Comparison of ENCODE assay signal across 9 mouse cellular contexts in the genomic region with DNA sequence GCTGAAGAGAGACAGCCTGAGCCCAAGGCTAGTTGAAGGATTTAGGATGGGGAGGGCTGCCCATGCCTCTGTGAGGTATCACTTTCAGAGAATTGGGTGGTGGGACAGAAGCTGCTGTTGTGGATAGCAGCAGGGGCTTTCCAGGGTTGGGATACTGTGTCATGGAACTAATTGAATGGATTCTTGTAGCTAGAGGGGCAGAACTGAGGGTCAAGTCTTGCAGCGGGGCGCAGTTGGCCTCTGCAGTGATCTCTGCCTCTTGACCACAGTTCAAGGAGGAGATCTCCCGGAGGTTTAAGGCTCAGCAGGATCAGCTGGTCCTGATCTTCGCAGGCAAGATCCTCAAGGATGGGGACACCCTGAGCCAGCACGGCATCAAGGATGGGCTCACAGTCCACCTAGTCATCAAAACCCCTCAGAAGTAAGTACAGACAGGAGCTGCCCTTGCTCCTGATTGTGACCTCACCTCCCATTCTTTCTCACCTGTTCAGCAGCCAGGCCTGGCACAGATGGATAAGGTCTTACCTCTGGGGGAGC. TPM values are rescaled to one million over a fixed set of nuclear protein-coding genes. Genes with fewer than 3 reads are reported as not detected.
A peak's percentile ranks its signal among the peaks of the same experiment; 100 is the strongest.
DNase-seq lines count a peak whose midpoint lies in the region; ATAC-seq and TF ChIP-seq lines count a peak whose summit lies in the region.
"Had no signal": no experiment of that assay in that cellular context is flagged by ENCODE, and none has a peak within 500 bp of the region (broad histone marks: within the 10 kb centered on the region; RNA-seq: fewer than 3 reads in every experiment).

No protein-coding gene starts in this region.

- peak overlapping the region; percentile 97 for H3K9ac ChIP-seq in heart, embryonic 13.5 days
- H3K9ac ChIP-seq in MEL (ENCODE audit: control insufficient read depth, low read depth, low read length, poor library complexity, severe bottlenecking): peak overlapping the region; percentile 2; the same call in 1 of the 2 replicates
- no peak overlapping the region for H3K9ac ChIP-seq in hindbrain, embryonic 12.5 days
- no peak overlapping the region; the same call in 1 of the 2 replicates for H3K9ac ChIP-seq in midbrain, embryonic 11.5 days (ENCODE audit: low read length)

- no peak for TF ChIP-seq POLR2A in MEL (IDR thresholded peaks at IDR 0.05; ENCODE audit: control insufficient read depth in 1 of 2, insufficient read depth in 1 of 2, low read depth in 1 of 2, low read length in 2 of 2, poor library complexity in 1 of 2)

- peaks cover 24% of the 10 kb centered on the region for H3K79me2 ChIP-seq in MEL (ENCODE audit: control insufficient read depth, insufficient read depth, low read length, poor library complexity)

- no peak for DNase-seq in heart, postnatal 4 days
- DNase-seq in MEL (ENCODE audit: low read depth, low spot score): no peak
- DNase-seq in midbrain, embryonic 11.5 days (ENCODE audit: low spot score, missing footprints): peak; percentile 72
- no peak for DNase-seq in spleen, postnatal 14 days (ENCODE audit: low spot score in 2 of 2)
- DNase-seq in frontal cortex, postnatal 14 days (ENCODE audit: low spot score in 2 of 2): no peak
- DNase-seq in ovary, postnatal 10 days (ENCODE audit: low spot score): no peak
- DNase-seq: adrenal gland, postnatal 25 days had no signal

- H3K9me3 ChIP-seq in heart, embryonic 13.5 days: no peaks in the 10 kb centered on the region
- no peaks in the 10 kb centered on the region for H3K9me3 ChIP-seq in MEL (replicated peaks; ENCODE audit: insufficient read depth, low read length)
- H3K9me3 ChIP-seq in hindbrain, embryonic 12.5 days (replicated peaks): no peaks in the 10 kb centered on the region
- no peaks in the 10 kb centered on the region for H3K9me3 ChIP-seq in midbrain, embryonic 11.5 days (ENCODE audit: control insufficient read depth, low read length)

- no peak for TF ChIP-seq EP300 in MEL (IDR thresholded peaks at IDR 0.05; ENCODE audit: low read depth in 1 of 2, low read length in 2 of 2)

- peaks cover 50% of the 10 kb centered on the region for H3K36me3 ChIP-seq in heart, embryonic 13.5 days
- H3K36me3 ChIP-seq in MEL (ENCODE audit: control insufficient read depth in 1 of 2, insufficient read depth in 2 of 2, low read length in 2 of 2): peaks cover 9 to 16% of the 10 kb centered on the region in 2 experiments
- peaks cover 45% of the 10 kb centered on the region for H3K36me3 ChIP-seq in hindbrain, embryonic 12.5 days
- peaks cover 27% of the 10 kb centered on the region; the same call in 1 of the 2 replicates for H3K36me3 ChIP-seq in midbrain, embryonic 11.5 days (ENCODE audit: control insufficient read depth, insufficient read depth, low read length)

- H3K27me3 ChIP-seq in heart, embryonic 13.5 days (replicated peaks): no peaks in the 10 kb centered on the region
- no peaks in the 10 kb centered on the region for H3K27me3 ChIP-seq in MEL (ENCODE audit: control insufficient read depth in 1 of 2, insufficient read depth in 2 of 2, low read length in 2 of 2)
- H3K27me3 ChIP-seq in hindbrain, embryonic 12.5 days: no peaks in the 10 kb centered on the region
- H3K27me3 ChIP-seq in midbrain, embryonic 11.5 days (ENCODE audit: control insufficient read depth, insufficient read depth, low read length): no peaks in the 10 kb centered on the region

- peaks cover 30% of the 10 kb centered on the region for H3K4me1 ChIP-seq in heart, embryonic 13.5 days
- H3K4me1 ChIP-seq in MEL (ENCODE audit: control insufficient read depth in 1 of 2, insufficient read depth in 2 of 2, low read length in 2 of 2): peaks cover 3 to 5% of the 10 kb centered on the region in 2 experiments; a peak in 2 of 4 replicates
- H3K4me1 ChIP-seq in hindbrain, embryonic 12.5 days: peaks cover 26% of the 10 kb centered on the region
- peaks cover 13% of the 10 kb centered on the region for H3K4me1 ChIP-seq in midbrain, embryonic 11.5 days (ENCODE audit: control insufficient read depth, insufficient read depth, low read length)

- TF ChIP-seq RAD21 in MEL (IDR thresholded peaks at IDR 0.05; ENCODE audit: low read depth, low read length): no peak

- ATAC-seq in heart, embryonic 13.5 days (ENCODE audit: extremely low read depth, insufficient number of reproducible peaks, low FRiP score, low TSS enrichment): no peak
- ATAC-seq in hindbrain, embryonic 12.5 days (ENCODE audit: low FRiP score): no peak
- ATAC-seq in midbrain, embryonic 11.5 days (ENCODE audit: low FRiP score): no peak

- peak overlapping the region; percentile 85 for H3K4me2 ChIP-seq in heart, embryonic 13.5 days
- H3K4me2 ChIP-seq in hindbrain, embryonic 12.5 days (replicated peaks): peak overlapping the region; percentile 85
- no peak overlapping the region; the same call in 1 of the 2 replicates for H3K4me2 ChIP-seq in midbrain, embryonic 11.5 days

- no peak for TF ChIP-seq CTCF in MEL (IDR thresholded peaks at IDR 0.05 in 2 of 3, conservative IDR thresholded peaks at IDR 0.05 in 1 of 3; ENCODE audit: control insufficient read depth in 1 of 3, insufficient read depth in 1 of 3, low read depth in 2 of 3, low read length in 3 of 3, poor library complexity in 1 of 3, severe bottlenecking in 1 of 3)

- 88% methylated on average over 5 of the region's 5 CpGs for WGBS in heart, embryonic 13.5 days
- WGBS in hindbrain, embryonic 12.5 days: 79% methylated on average over 5 of the region's 5 CpGs
- WGBS in midbrain, embryonic 11.5 days: 85% methylated on average over 5 of the region's 5 CpGs

- H3K27ac ChIP-seq in heart, embryonic 13.5 days (replicated peaks): no peak overlapping the region
- no peak overlapping the region for H3K27ac ChIP-seq in MEL (ENCODE audit: control insufficient read depth, low read depth, low read length)
- H3K27ac ChIP-seq in hindbrain, embryonic 12.5 days: no peak overlapping the region
- H3K27ac ChIP-seq in midbrain, embryonic 11.5 days (ENCODE audit: low read depth, low read length): no peak overlapping the region

- H3K4me3 ChIP-seq in heart, embryonic 13.5 days: peak overlapping the region; percentile 83; the same call in 1 of the 2 replicates
- H3K4me3 ChIP-seq in MEL (ENCODE audit: control insufficient read depth in 1 of 2, insufficient read depth in 1 of 2, low read depth in 2 of 2, low read length in 2 of 2): no peak overlapping the region; a peak in 1 of 4 replicates
- no peak overlapping the region for H3K4me3 ChIP-seq in hindbrain, embryonic 12.5 days
- H3K4me3 ChIP-seq in midbrain, embryonic 11.5 days (ENCODE audit: low read depth, low read length): peak overlapping the region; percentile 79; the same call in 1 of the 2 replicates

TF ChIP-seq in MEL, 35 proteins besides CTCF, POLR2A, EP300 and RAD21 (continues in another document):
- TF ChIP-seq KAT2A (conservative IDR thresholded peaks at IDR 0.05; ENCODE audit: low read depth, low read length) (no peak), MAZ (IDR thresholded peaks at IDR 0.05; ENCODE audit: low read depth, low read length) (no peak), POLR2AphosphoS2 (IDR thresholded peaks at IDR 0.05; ENCODE audit: low read length) (no peak), RCOR1 (IDR thresholded peaks at IDR 0.05; ENCODE audit: low read depth, low read length) (no peak)

RNA-seq across cellular contexts. Expression of gene Ubqln4, which starts 1.6 kb away (rescaled TPM):
- 33.1 and 34.1 TPM in 2 replicates for polyA plus RNA-seq in heart, embryonic 13.5 days (2015; fragmentation: Nextera tagmentation; extraction: Ambion mirVana)
- total RNA-seq in heart, postnatal 4 days (2021): 10 to 100 TPM; 55.3 to 60.1 TPM
- 73.0 and 83.0 TPM in 2 replicates for total RNA-seq in MEL (2012; rRNA removed)
- polyA plus RNA-seq in MEL (2012; ENCODE audit: insufficient read depth in 1 of 2, insufficient read length in 2 of 2, low read depth in 1 of 2, low replicate concordance in 2 of 2, missing spikeins in 1 of 2): 100 to 1,000 TPM in 1 of 2 experiments, 10 to 100 TPM in 1; 43.6 to 171 TPM
- 59.4 and 60.7 TPM in 2 replicates for polyA plus RNA-seq in hindbrain, embryonic 12.5 days (2016; fragmentation: Nextera tagmentation; extraction: Ambion mirVana)
- 72.4 and 73.0 TPM in 2 replicates for polyA plus RNA-seq in midbrain, embryonic 11.5 days (2014; fragmentation: Nextera tagmentation; extraction: Ambion mirVana)

RNA-seq across cellular contexts. Expression of gene Lamtor2, which starts 2.3 kb away (rescaled TPM):
- 131 and 150 TPM in 2 replicates for polyA plus RNA-seq in heart, embryonic 13.5 days (2015; fragmentation: Nextera tagmentation; extraction: Ambion mirVana)
- total RNA-seq in heart, postnatal 4 days (2021): 10 to 100 TPM; 81.9 to 89.1 TPM
- total RNA-seq in MEL (2012; rRNA removed): 125 and 127 TPM in 2 replicates
- polyA plus RNA-seq in MEL (2012; ENCODE audit: insufficient read depth in 1 of 2, insufficient read length in 2 of 2, low read depth in 1 of 2, low replicate concordance in 2 of 2, missing spikeins in 1 of 2): 100 to 1,000 TPM in 1 of 2 experiments, not detected in 1; 188 TPM
- polyA plus RNA-seq in hindbrain, embryonic 12.5 days (2016; fragmentation: Nextera tagmentation; extraction: Ambion mirVana): 124 and 140 TPM in 2 replicates
- 87.2 and 103 TPM in 2 replicates for polyA plus RNA-seq in midbrain, embryonic 11.5 days (2014; fragmentation: Nextera tagmentation; extraction: Ambion mirVana)

RNA-seq across cellular contexts. Expression of gene Rab25, which starts 7.0 kb away (rescaled TPM):
- polyA plus RNA-seq in heart, embryonic 13.5 days (2015; fragmentation: Nextera tagmentation; extraction: Ambion mirVana): 1.1 and 1.5 TPM in 2 replicates
- not detected for total RNA-seq in heart, postnatal 4 days (2021)
- 0.75 and 0.96 TPM in 2 replicates for total RNA-seq in MEL (2012; rRNA removed)
- polyA plus RNA-seq in MEL (2012; ENCODE audit: insufficient read depth in 1 of 2, insufficient read length in 2 of 2, low read depth in 1 of 2, low replicate concordance in 2 of 2, missing spikeins in 1 of 2): 1 to 10 TPM in 1 of 2 experiments, not detected in 1; 1.9 TPM
- polyA plus RNA-seq in hindbrain, embryonic 12.5 days (2016; fragmentation: Nextera tagmentation; extraction: Ambion mirVana): 1.5 and 2.4 TPM in 2 replicates
- polyA plus RNA-seq in midbrain, embryonic 11.5 days (2014; fragmentation: Nextera tagmentation; extraction: Ambion mirVana): 0.25 and 0.86 TPM in 2 replicates
- total RNA-seq: adrenal gland, postnatal 25 days had no signal

RNA-seq across cellular contexts. Expression of gene Ssr2, which starts 20.5 kb away (rescaled TPM):
- 173 and 202 TPM in 2 replicates for polyA plus RNA-seq in heart, embryonic 13.5 days (2015; fragmentation: Nextera tagmentation; extraction: Ambion mirVana)
- total RNA-seq in heart, postnatal 4 days (2021): 100 to 1,000 TPM; 145 to 152 TPM
- 500 and 594 TPM in 2 replicates for total RNA-seq in MEL (2012; rRNA removed)
- 100 to 1,000 TPM; 176 to 706 TPM for polyA plus RNA-seq in MEL (2012; ENCODE audit: insufficient read depth in 1 of 2, insufficient read length in 2 of 2, low read depth in 1 of 2, low replicate concordance in 2 of 2, missing spikeins in 1 of 2)
- polyA plus RNA-seq in hindbrain, embryonic 12.5 days (2016; fragmentation: Nextera tagmentation; extraction: Ambion mirVana): 152 and 155 TPM in 2 replicates
- 154 and 157 TPM in 2 replicates for polyA plus RNA-seq in midbrain, embryonic 11.5 days (2014; fragmentation: Nextera tagmentation; extraction: Ambion mirVana)

RNA-seq across cellular contexts. Expression of gene Mex3a, which starts 22.9 kb away (rescaled TPM):
- 9.9 and 10.1 TPM in 2 replicates for polyA plus RNA-seq in heart, embryonic 13.5 days (2015; fragmentation: Nextera tagmentation; extraction: Ambion mirVana)
- 10 to 100 TPM; 11.7 TPM for total RNA-seq in heart, postnatal 4 days (2021)
- 4.3 and 5.5 TPM in 2 replicates for total RNA-seq in MEL (2012; rRNA removed)
- 10 to 100 TPM in 1 of 2 experiments, not detected in 1; 10.1 TPM for polyA plus RNA-seq in MEL (2012; ENCODE audit: insufficient read depth in 1 of 2, insufficient read length in 2 of 2, low read depth in 1 of 2, low replicate concordance in 2 of 2, missing spikeins in 1 of 2)
- polyA plus RNA-seq in hindbrain, embryonic 12.5 days (2016; fragmentation: Nextera tagmentation; extraction: Ambion mirVana): 44.2 and 44.5 TPM in 2 replicates
- 44.5 and 45.1 TPM in 2 replicates for polyA plus RNA-seq in midbrain, embryonic 11.5 days (2014; fragmentation: Nextera tagmentation; extraction: Ambion mirVana)

Comparison
In these comparisons a context has a peak if more than half of its experiments do, and no peak if none do; other contexts are left out.
1. H3K4me3 ChIP-seq: peak in heart, embryonic 13.5 days (single experiment) and midbrain, embryonic 11.5 days (single experiment); none in MEL (0 of 2) and hindbrain, embryonic 12.5 days (single experiment).
2. H3K9ac ChIP-seq: peak in heart, embryonic 13.5 days (single experiment) and MEL (single experiment); none in hindbrain, embryonic 12.5 days (single experiment) and midbrain, embryonic 11.5 days (single experiment).